Mouse (Mus musculus): ENCODE data around the gene Sp6.

GRCm38 (mm10) chr11:97021121-97021765 lies 8.0 kb downstream of the Sp6 start:
- TF ChIP-seq CTCF (IDR thresholded peaks at IDR 0.05; ENCODE audit: low read depth) (no peak), EP300 (optimal IDR thresholded peaks at IDR 0.05) (no peak)
